Mouse (Mus musculus) heart, embryonic 15.5 days (tissue): ENCODE results near the gene Rela. TPM values are rescaled to one million over a fixed set of nuclear protein-coding genes. Genes with fewer than 3 reads are reported as not detected.

ENCODE experiments used
- ATAC-seq: fragments of 200-750 bp; cut with Nextera tagmentation; replicated peaks from 2 replicates; pipeline ENCODE4 v1.8.0; 2017; ENCODE audit warnings: low read depth, moderate TSS enrichment; ENCODE audit not compliant: insufficient number of reproducible peaks, insufficient read depth, low FRiP score
- H3K27ac ChIP-seq: fragments of 300-500 bp; sonication (generic); 2 replicates; pipeline ENCODE4 v1.5.1; 2015; ENCODE audit warnings: mild to moderate bottlenecking, inconsistent platforms
- H3K27me3 ChIP-seq: fragments of 300-500 bp; sonication (generic); 2 replicates; pipeline ENCODE4 v1.6.1; 2015; ENCODE audit warnings: inconsistent platforms
- H3K36me3 ChIP-seq: fragments of 300-500 bp; sonication (generic); 2 replicates; pipeline ENCODE4 v1.6.1; 2015; ENCODE audit warnings: mild to moderate bottlenecking, inconsistent platforms
- H3K4me1 ChIP-seq: fragments of 300-500 bp; sonication (generic); replicated peaks from 2 replicates; pipeline ENCODE4 v1.6.1; 2015; ENCODE audit warnings: inconsistent platforms
- H3K4me2 ChIP-seq: fragments of 300-500 bp; sonication (generic); 2 replicates; pipeline ENCODE4 v1.6.1; 2015; ENCODE audit warnings: inconsistent platforms, mild to moderate bottlenecking, moderate library complexity
- H3K4me3 ChIP-seq: fragments of 300-500 bp; sonication (generic); 2 replicates; pipeline ENCODE4 v1.5.1; 2015; ENCODE audit warnings: mild to moderate bottlenecking, inconsistent platforms
- H3K9ac ChIP-seq: fragments of 300-500 bp; sonication (generic); 2 replicates; pipeline ENCODE4 v1.6.1; 2015; ENCODE audit warnings: mild to moderate bottlenecking, inconsistent platforms
- H3K9me3 ChIP-seq: fragments of 300-500 bp; sonication (generic); replicated peaks from 2 replicates; pipeline ENCODE4 v1.6.1; 2016; ENCODE audit warnings: inconsistent platforms
- WGBS: fragments of 180-500 bp; shearing (Covaris S2); methylation state at CpG from one replicate; pipeline ENCODE4 v1.1.7; 2015; ENCODE audit warnings: mixed read lengths; 5-methylcytosine and 5-hydroxymethylcytosine counted together
- microRNA-seq: library from miRNA; unstranded; fragments of <30 nt; microRNA quantifications from one replicate; pipeline ENCODE4, GENCODE M21; 2016
- polyA plus RNA-seq: library from polyadenylated mRNA; unstranded; fragments of >200 nt; fragmentation: Nextera tagmentation; extraction: Ambion mirVana; gene quantifications from 2 replicates; pipeline ENCODE4 v1.2.1, GENCODE M21; 2015

The Rela gene
- polyA plus RNA-seq, 1 experiment from 2014 or later = 33.2 TPM

- Histone ChIP-seq H3K27ac (peak overlapping the region; percentile 97), H3K4me3 (peak overlapping the region; percentile 94), H3K9ac (peak overlapping the region; percentile 92), H3K36me3 (peaks cover 33% of the 10 kb centered on the region), H3K4me2 (peak overlapping the region; percentile 98), H3K4me1 (peaks cover 54% of the 10 kb centered on the region), H3K27me3 (no peaks in the 10 kb centered on the region), H3K9me3 (no peaks in the 10 kb centered on the region)
- WGBS = 4% methylated on average over 42 of the region's 42 CpGs
- peak; percentile 68 for ATAC-seq
These were observed 52.5 kb downstream of the Rela start for GRCm38 (mm10) chr19:5689565-5690342.

GRCm38 (mm10) chr19:5690343-5690735 lies 53.1 kb downstream of the Rela start:
- peak overlapping the region; percentile 94 for H3K4me3 ChIP-seq
- peak overlapping the region; percentile 97 for H3K27ac ChIP-seq
- peaks cover 54% of the 10 kb centered on the region for H3K4me1 ChIP-seq
- no peaks in the 10 kb centered on the region for H3K9me3 ChIP-seq
- H3K4me2 ChIP-seq = peak overlapping the region; percentile 98
- H3K9ac ChIP-seq = peak overlapping the region; percentile 92
- ATAC-seq = no peak
- 58% methylated on average over 15 of the region's 15 CpGs for WGBS
- peaks cover 32% of the 10 kb centered on the region for H3K36me3 ChIP-seq
- H3K27me3 ChIP-seq = no peaks in the 10 kb centered on the region

GRCm38 (mm10) chr19:5691601-5692000 lies 54.3 kb downstream of the Rela start:
- 51% methylated on average over 5 of the region's 5 CpGs for WGBS
- Histone ChIP-seq H3K27me3 (no peaks in the 10 kb centered on the region), H3K27ac (peak overlapping the region; percentile 97), H3K4me2 (peak overlapping the region; percentile 98), H3K9me3 (no peaks in the 10 kb centered on the region), H3K4me1 (peaks cover 57% of the 10 kb centered on the region), H3K9ac (peak overlapping the region; percentile 92), H3K4me3 (peak overlapping the region; percentile 94), H3K36me3 (peaks cover 32% of the 10 kb centered on the region)
- no peak for ATAC-seq

- peak; percentile 9; the same call in 1 of the 2 replicates for ATAC-seq
- H3K4me2 ChIP-seq = peak overlapping the region; percentile 98
- H3K4me1 ChIP-seq = peaks cover 54% of the 10 kb centered on the region
- H3K9me3 ChIP-seq = no peaks in the 10 kb centered on the region
- WGBS = 55% methylated on average over 10 of the region's 10 CpGs
- peaks cover 39% of the 10 kb centered on the region for H3K36me3 ChIP-seq
- peak overlapping the region; percentile 97 for H3K27ac ChIP-seq
- peak overlapping the region; percentile 92 for H3K9ac ChIP-seq
- no peaks in the 10 kb centered on the region for H3K27me3 ChIP-seq
- H3K4me3 ChIP-seq = peak overlapping the region; percentile 94
These were observed 55.0 kb downstream of the Rela start for GRCm38 (mm10) chr19:5692086-5692912.

GRCm38 (mm10) chr19:5692913-5693396 lies 55.7 kb downstream of the Rela start:
- WGBS = 62% methylated on average over 10 of the region's 10 CpGs
- peak overlapping the region; percentile 97 for H3K27ac ChIP-seq
- no peak for ATAC-seq
- peaks cover 45% of the 10 kb centered on the region for H3K36me3 ChIP-seq
- H3K27me3 ChIP-seq = no peaks in the 10 kb centered on the region
- H3K4me1 ChIP-seq = peaks cover 48% of the 10 kb centered on the region
- H3K9ac ChIP-seq = peak overlapping the region; percentile 92
- no peaks in the 10 kb centered on the region for H3K9me3 ChIP-seq
- H3K4me2 ChIP-seq = peak overlapping the region; percentile 98
- H3K4me3 ChIP-seq = peak overlapping the region; percentile 94

- no peaks in the 10 kb centered on the region for H3K27me3 ChIP-seq
- peaks cover 46% of the 10 kb centered on the region for H3K4me1 ChIP-seq
- H3K27ac ChIP-seq = 0 out of 2 replicates have a peak overlapping the region, but pooled peaks have one; percentile 97
- 78% methylated on average over 6 of the region's 6 CpGs for WGBS
- ATAC-seq = no peak
- H3K36me3 ChIP-seq = peaks cover 54% of the 10 kb centered on the region
- H3K4me2 ChIP-seq = peak overlapping the region; percentile 98
- peak overlapping the region; percentile 94 for H3K4me3 ChIP-seq
- no peaks in the 10 kb centered on the region for H3K9me3 ChIP-seq
- no peak overlapping the region for H3K9ac ChIP-seq
These were observed 56.5 kb downstream of the Rela start for GRCm38 (mm10) chr19:5693801-5694200.

GRCm38 (mm10) chr19:5695849-5696462 lies 58.7 kb downstream of the Rela start:
- H3K4me2 ChIP-seq = peak overlapping the region; percentile 32; the same call in 1 of the 2 replicates
- no peak overlapping the region for H3K27ac ChIP-seq
- no peak overlapping the region for H3K9ac ChIP-seq
- H3K4me3 ChIP-seq = no peak overlapping the region; the same call in 1 of the 2 replicates
- no peaks in the 10 kb centered on the region for H3K27me3 ChIP-seq
- 47% methylated on average over 41 of the region's 41 CpGs for WGBS
- H3K4me1 ChIP-seq = peaks cover 35% of the 10 kb centered on the region
- peaks cover 71% of the 10 kb centered on the region for H3K36me3 ChIP-seq
- H3K9me3 ChIP-seq = no peaks in the 10 kb centered on the region
- no peak for ATAC-seq

Small RNAs within 50 kb of the gene (microRNA-seq; reads per million reads assigned to microRNA genes)
- gene Mir6987 = not detected

Other genes with a start within 250 kb of the Rela start
- 34.3 and 47.0 TPM in 2 replicates for gene Sart1, start 248.8 kb upstream of the Rela start, polyA plus RNA-seq
- 2.0 TPM in 2 replicates for gene Tsga10ip, start 235.0 kb upstream of the Rela start, polyA plus RNA-seq
- gene Drap1, start 212.5 kb upstream of the Rela start, polyA plus RNA-seq = 205 and 220 TPM in 2 replicates
- gene AI837181, start 212.3 kb upstream of the Rela start, polyA plus RNA-seq = 34.8 and 46.9 TPM in 2 replicates
- gene Fosl1, start 189.9 kb upstream of the Rela start, polyA plus RNA-seq = not detected in 2 replicates
- gene Ccdc85b, start 179.6 kb upstream of the Rela start, polyA plus RNA-seq = 9.0 and 9.9 TPM in 2 replicates
- gene Fibp, start 176.9 kb upstream of the Rela start, polyA plus RNA-seq = 97.9 and 106 TPM in 2 replicates
- gene Ctsw, start 169.0 kb upstream of the Rela start, polyA plus RNA-seq = 1.4 and 3.5 TPM in 2 replicates
- 65.6 and 95.4 TPM in 2 replicates for gene Efemp2, start 163.5 kb upstream of the Rela start, polyA plus RNA-seq
- gene Mus81, start 149.1 kb upstream of the Rela start, polyA plus RNA-seq = 33.8 and 48.7 TPM in 2 replicates
- gene Cfl1, start 147.0 kb upstream of the Rela start, polyA plus RNA-seq = 1,578 and 1,766 TPM in 2 replicates
- gene 1700020D05Rik, start 133.7 kb upstream of the Rela start, polyA plus RNA-seq = 0.14 and 0.16 TPM in 2 replicates
- gene Snx32, start 126.9 kb upstream of the Rela start, polyA plus RNA-seq = 15.8 and 17.6 TPM in 2 replicates
- gene Ovol1, start 76.8 kb upstream of the Rela start, polyA plus RNA-seq = 0.25 and 0.87 TPM in 2 replicates
- 2.0 and 4.5 TPM in 2 replicates for gene Ap5b1, start 69.5 kb upstream of the Rela start, polyA plus RNA-seq
- gene Rnaseh2c, start 35.6 kb upstream of the Rela start, polyA plus RNA-seq = 89.7 and 96.1 TPM in 2 replicates
- 29.6 and 35.3 TPM in 2 replicates for gene Kat5, start 27.2 kb upstream of the Rela start, polyA plus RNA-seq
- gene Sipa1, start 26.2 kb downstream of the Rela start, polyA plus RNA-seq = 20.6 and 33.5 TPM in 2 replicates
- 23.7 and 29.6 TPM in 2 replicates for gene Map3k11, start 51.3 kb downstream of the Rela start, polyA plus RNA-seq
- 8.9 and 14.2 TPM in 2 replicates for gene Pcnx3, start 51.4 kb downstream of the Rela start, polyA plus RNA-seq
- 0.40 TPM in 1 of 2 replicates, not detected in the other for gene Kcnk7, start 66.9 kb downstream of the Rela start, polyA plus RNA-seq
- gene Ehbp1l1, start 88.8 kb downstream of the Rela start, polyA plus RNA-seq = 82.6 and 84.3 TPM in 2 replicates
- gene Fam89b, start 92.2 kb downstream of the Rela start, polyA plus RNA-seq = 68.1 and 82.4 TPM in 2 replicates
- 26.6 and 43.3 TPM in 2 replicates for gene Ltbp3, start 103.4 kb downstream of the Rela start, polyA plus RNA-seq
- 53.5 and 65.9 TPM in 2 replicates for gene Scyl1, start 133.9 kb downstream of the Rela start, polyA plus RNA-seq
- 25.1 and 35.1 TPM in 2 replicates for gene Frmd8, start 237.8 kb downstream of the Rela start, polyA plus RNA-seq
- gene Slc25a45, start 240.3 kb downstream of the Rela start, polyA plus RNA-seq = 3.2 and 4.2 TPM in 2 replicates